Mouse (Mus musculus): ENCODE data around the gene Nup155.

Nup155 gene

DNA sequence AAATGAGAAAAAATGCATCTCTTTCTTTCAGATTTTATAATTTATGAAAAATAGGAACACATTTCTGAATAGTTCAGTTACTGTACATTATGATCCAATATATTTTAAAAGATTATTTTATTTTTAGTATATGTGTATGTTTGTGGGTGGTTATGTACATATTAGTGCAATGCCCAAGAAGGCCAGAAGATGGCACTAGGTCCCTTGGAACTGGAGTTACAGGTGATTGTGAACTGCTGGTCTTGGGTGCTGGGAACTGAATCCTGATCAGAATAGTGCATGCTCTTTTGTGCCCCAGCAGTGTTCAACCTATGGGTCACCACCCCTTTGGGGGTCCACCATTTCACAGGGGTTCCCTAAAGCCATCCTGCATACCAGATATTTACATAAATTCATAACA is 91.2 kb downstream of the Nup155 start:
- no peak for DNase-seq

DNA sequence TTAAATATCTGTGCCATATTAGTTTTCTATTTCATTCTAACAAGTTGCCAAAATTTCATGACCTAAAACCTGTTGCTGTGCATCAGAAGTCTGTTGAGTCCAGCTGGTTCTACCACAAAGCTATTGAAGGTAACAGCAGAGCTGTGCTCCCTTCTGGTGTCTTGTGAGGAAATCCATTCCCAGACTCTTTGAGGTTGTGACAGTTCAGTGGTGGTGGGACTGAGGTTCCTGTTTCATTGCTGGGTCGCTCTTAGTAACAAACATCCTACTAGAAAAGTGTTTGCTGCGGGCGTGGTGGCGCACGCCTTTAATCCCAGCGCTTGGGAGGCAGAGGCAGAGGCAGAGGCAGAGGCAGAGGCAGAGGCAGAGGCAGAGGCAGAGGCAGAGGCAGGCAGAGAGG is 99.3 kb downstream of the Nup155 start:
- no peak for DNase-seq
